Mouse (Mus musculus): ENCODE measurements around the gene Olfr1033.
"Not testable (repeated sequence)": the region's sequence is repeated elsewhere in the genome, so short reads cannot be mapped to it uniquely, and the experiment has no call there.

Olfr1033 gene

GRCm38 (mm10) chr2:86020406-86020805 is at the start of gene Olfr1033:
TSS of gene Olfr1033 (plus strand) at chr2:86020633.
- DNase-seq (ENCODE audit: low spot score): not testable (repeated sequence)

- no peak for DNase-seq (ENCODE audit: low spot score)
Observed at GRCm38 (mm10) chr2:85973595-85973994, 46.8 kb upstream of the Olfr1033 start, which contains the start of gene Olfr1029. TSS of gene Olfr1029 (plus strand) at chr2:85973895.

GRCm38 (mm10) chr2:85978976-85979375 is 41.5 kb upstream of the Olfr1033 start, which contains the start of gene Olfr1030:
TSS of gene Olfr1030 (plus strand) at chr2:85979276.
- DNase-seq (ENCODE audit: low spot score): no peak

- no peak for DNase-seq (ENCODE audit: low spot score)
Observed at GRCm38 (mm10) chr2:85990004-85990403, 30.4 kb upstream of the Olfr1033 start, which contains the start of gene Olfr1031. TSS of gene Olfr1031 (plus strand) at chr2:85990304.

- DNase-seq (ENCODE audit: low spot score): no peak
Observed at GRCm38 (mm10) chr2:86005240-86005639, 15.2 kb upstream of the Olfr1033 start, which contains the start of gene Olfr1032. TSS of gene Olfr1032 (plus strand) at chr2:86005540.

GRCm38 (mm10) chr2:86021518-86021917 is 1.1 kb downstream of the Olfr1033 start:
- not testable (repeated sequence) for DNase-seq (ENCODE audit: low spot score)

- DNase-seq (ENCODE audit: low spot score): no peak
Observed at GRCm38 (mm10) chr2:86045561-86045960, 25.1 kb downstream of the Olfr1033 start, which contains the start of gene Olfr1034. TSS of gene Olfr1034 (plus strand) at chr2:86045861.

- DNase-seq (ENCODE audit: low spot score): not testable (repeated sequence)
Observed at GRCm38 (mm10) chr2:86050777-86051176, 30.3 kb downstream of the Olfr1033 start.

GRCm38 (mm10) chr2:86063766-86064165 is 43.3 kb downstream of the Olfr1033 start:
- not testable (repeated sequence) for DNase-seq (ENCODE audit: low spot score)

- no peak for DNase-seq (ENCODE audit: low spot score)
Observed at GRCm38 (mm10) chr2:86070189-86070588, 49.8 kb downstream of the Olfr1033 start.

GRCm38 (mm10) chr2:86073692-86074091 is 53.3 kb downstream of the Olfr1033 start, which contains the start of gene Olfr1036:
TSS of gene Olfr1036 (plus strand) at chr2:86073992.
- DNase-seq (ENCODE audit: low spot score): not testable (repeated sequence)

- not testable (repeated sequence) for DNase-seq (ENCODE audit: low spot score)
Observed at GRCm38 (mm10) chr2:86080478-86080877, 60.0 kb downstream of the Olfr1033 start.

GRCm38 (mm10) chr2:86087285-86087684 is 66.9 kb downstream of the Olfr1033 start, which contains the start of gene Olfr1037:
TSS of gene Olfr1037 (minus strand) at chr2:86087385.
- no peak for DNase-seq (ENCODE audit: low spot score)

Data from MN1 (cell line).